Mouse (Mus musculus): ENCODE results near the gene Olfr294.

Gene Olfr294

GRCm38 (mm10) chr7:86616543-86616942 is at the start of gene Olfr294:
TSS of gene Olfr294 (minus strand) at chr7:86616643.
- DNase-seq, result no peak

- no peak for DNase-seq
Observed at GRCm38 (mm10) chr7:86648761-86649160, 32.3 kb upstream of the Olfr294 start, which contains the start of gene Olfr293. TSS of gene Olfr293 (plus strand) at chr7:86649061.

GRCm38 (mm10) chr7:86583562-86583961 is 32.9 kb downstream of the Olfr294 start, which contains the start of gene Olfr295:
TSS of gene Olfr295 (plus strand) at chr7:86583862.
- no peak for DNase-seq

Measured in cerebellum, adult 8-10 months (tissue).